Mouse (Mus musculus) hindbrain, embryonic 12.5 days (tissue): ENCODE results near the gene Fam185a. TPM values are rescaled to one million over a fixed set of nuclear protein-coding genes. Genes with fewer than 3 reads are reported as not detected.

ENCODE experiments used
- ATAC-seq: fragments of 200-750 bp; cut with Nextera tagmentation; 2 replicates; pipeline ENCODE4 v1.8.0; 2017; ENCODE audit warnings: moderate TSS enrichment; ENCODE audit not compliant: low FRiP score
- H3K27ac ChIP-seq: fragments of 300-500 bp; sonication (generic); 2 replicates; pipeline ENCODE4 v1.5.1; 2016; ENCODE audit warnings: mild to moderate bottlenecking
- H3K27me3 ChIP-seq: fragments of 300-500 bp; sonication (generic); 2 replicates; pipeline ENCODE4 v1.6.1; 2016; ENCODE audit warnings: mild to moderate bottlenecking
- H3K36me3 ChIP-seq: fragments of 300-500 bp; sonication (generic); 2 replicates; pipeline ENCODE4 v1.6.1; 2016; ENCODE audit warnings: mild to moderate bottlenecking
- H3K4me1 ChIP-seq: fragments of 300-500 bp; sonication (generic); 2 replicates; pipeline ENCODE4 v1.6.1; 2016
- H3K4me2 ChIP-seq: fragments of 300-500 bp; sonication (generic); replicated peaks from 2 replicates; pipeline ENCODE4 v1.6.1; 2016; ENCODE audit warnings: mild to moderate bottlenecking
- H3K4me3 ChIP-seq: fragments of 300-500 bp; sonication (generic); 2 replicates; pipeline ENCODE4 v1.5.1; 2016; ENCODE audit warnings: mild to moderate bottlenecking
- H3K9ac ChIP-seq: fragments of 300-500 bp; sonication (generic); 2 replicates; pipeline ENCODE4 v1.6.1; 2016; ENCODE audit warnings: mild to moderate bottlenecking, moderate library complexity
- H3K9me3 ChIP-seq: fragments of 300-500 bp; sonication (generic); replicated peaks from 2 replicates; pipeline ENCODE4 v1.6.1; 2016; ENCODE audit warnings: mild to moderate bottlenecking
- whole genome bisulfite sequencing: fragments of 180-500 bp; shearing (Covaris S2); methylation state at CpG from one replicate; pipeline ENCODE4 v1.1.7; 2016; 5-methylcytosine and 5-hydroxymethylcytosine counted together
- polyA plus RNA-seq: library from polyadenylated mRNA; unstranded; fragments of >200 nt; fragmentation: Nextera tagmentation; extraction: Ambion mirVana; gene quantifications from 2 replicates; pipeline ENCODE4 v1.2.1, GENCODE M21; 2016

The Fam185a gene
- polyA plus RNA-seq, 1 experiment from 2014 or later = 5.4 TPM

- no peak overlapping the region for H3K9ac ChIP-seq
- no peaks in the 10 kb centered on the region for H3K36me3 ChIP-seq
- WGBS = 67% methylated on average over 12 of the region's 13 CpGs
- 0 out of 2 replicates have a peak, but pooled peaks cover 7% of the 10 kb centered on the region for H3K4me1 ChIP-seq
- H3K27ac ChIP-seq = no peak overlapping the region
- no peaks in the 10 kb centered on the region for H3K9me3 ChIP-seq
- no peak overlapping the region for H3K4me3 ChIP-seq
- H3K27me3 ChIP-seq = no peaks in the 10 kb centered on the region
- no peak for ATAC-seq
- no peak overlapping the region for H3K4me2 ChIP-seq
Measured at GRCm38 (mm10) chr5:21391616-21392384, 33.0 kb upstream of the Fam185a start.

GRCm38 (mm10) chr5:21394562-21394961, 30.2 kb upstream of the Fam185a start:
- Histone ChIP-seq H3K9me3 (no peaks in the 10 kb centered on the region), H3K4me2 (no peak overlapping the region), H3K4me1 (0 out of 2 replicates have a peak, but pooled peaks cover 7% of the 10 kb centered on the region), H3K4me3 (no peak overlapping the region), H3K27ac (no peak overlapping the region), H3K27me3 (no peaks in the 10 kb centered on the region), H3K36me3 (no peaks in the 10 kb centered on the region), H3K9ac (no peak overlapping the region)
- 78% methylated on average over 2 of the region's 2 CpGs for WGBS
- ATAC-seq = no peak

GRCm38 (mm10) chr5:21395205-21395840, 29.4 kb upstream of the Fam185a start:
- ATAC-seq = no peak

GRCm38 (mm10) chr5:21411261-21411666, 13.5 kb upstream of the Fam185a start:
- ATAC-seq = no peak
- Histone ChIP-seq H3K4me1 (no peaks in the 10 kb centered on the region), H3K27me3 (no peaks in the 10 kb centered on the region), H3K27ac (no peak overlapping the region), H3K36me3 (no peaks in the 10 kb centered on the region), H3K9me3 (no peaks in the 10 kb centered on the region), H3K4me3 (no peak overlapping the region), H3K9ac (no peak overlapping the region), H3K4me2 (no peak overlapping the region)
- 85% methylated on average over 5 of the region's 5 CpGs for WGBS

More at GRCm38 (mm10) chr5:21395205-21395840, 29.4 kb upstream of the Fam185a start:
- Histone ChIP-seq H3K4me3 (no peak overlapping the region), H3K27me3 (no peaks in the 10 kb centered on the region), H3K36me3 (no peaks in the 10 kb centered on the region), H3K27ac (no peak overlapping the region), H3K9me3 (no peaks in the 10 kb centered on the region), H3K9ac (no peak overlapping the region), H3K4me1 (0 out of 2 replicates have a peak, but pooled peaks cover 7% of the 10 kb centered on the region), H3K4me2 (no peak overlapping the region)
- 56% methylated on average over 7 of the region's 7 CpGs for WGBS

- no peaks in the 10 kb centered on the region for H3K27me3 ChIP-seq
- ATAC-seq = no peak
- H3K27ac ChIP-seq = no peak overlapping the region
- H3K9ac ChIP-seq = no peak overlapping the region
- H3K4me3 ChIP-seq = no peak overlapping the region
- no peaks in the 10 kb centered on the region for H3K36me3 ChIP-seq
- no peaks in the 10 kb centered on the region for H3K9me3 ChIP-seq
- H3K4me2 ChIP-seq = no peak overlapping the region
- WGBS = 71% methylated on average over 5 of the region's 5 CpGs
- no peaks in the 10 kb centered on the region for H3K4me1 ChIP-seq
Measured at GRCm38 (mm10) chr5:21412056-21412455, 12.7 kb upstream of the Fam185a start.

GRCm38 (mm10) chr5:21413322-21413721, 11.4 kb upstream of the Fam185a start:
- no peak for ATAC-seq
- no peak overlapping the region for H3K27ac ChIP-seq
- H3K4me1 ChIP-seq = no peaks in the 10 kb centered on the region
- no peak overlapping the region for H3K4me3 ChIP-seq
- no peak overlapping the region for H3K9ac ChIP-seq
- H3K36me3 ChIP-seq = no peaks in the 10 kb centered on the region
- 90% methylated on average over 3 of the region's 3 CpGs for WGBS
- H3K9me3 ChIP-seq = no peaks in the 10 kb centered on the region
- H3K27me3 ChIP-seq = no peaks in the 10 kb centered on the region
- H3K4me2 ChIP-seq = no peak overlapping the region

- no peak for ATAC-seq
- Histone ChIP-seq H3K27me3 (no peaks in the 10 kb centered on the region), H3K9ac (no peak overlapping the region), H3K4me1 (no peaks in the 10 kb centered on the region), H3K4me3 (no peak overlapping the region), H3K4me2 (no peak overlapping the region), H3K36me3 (no peaks in the 10 kb centered on the region), H3K27ac (no peak overlapping the region), H3K9me3 (no peaks in the 10 kb centered on the region)
- 50% methylated on average over 1 of the region's 1 CpGs for WGBS
Measured at GRCm38 (mm10) chr5:21414116-21414820, 10.5 kb upstream of the Fam185a start.

GRCm38 (mm10) chr5:21418613-21419012, 6.1 kb upstream of the Fam185a start:
- Histone ChIP-seq H3K4me2 (no peak overlapping the region), H3K36me3 (no peaks in the 10 kb centered on the region), H3K4me1 (no peaks in the 10 kb centered on the region), H3K4me3 (no peak overlapping the region), H3K9ac (no peak overlapping the region), H3K9me3 (no peaks in the 10 kb centered on the region), H3K27ac (no peak overlapping the region), H3K27me3 (no peaks in the 10 kb centered on the region)
- no peak for ATAC-seq
- 69% methylated on average over 4 of the region's 4 CpGs for WGBS

- ATAC-seq = no peak
- Histone ChIP-seq H3K4me3 (no peak overlapping the region), H3K4me1 (peaks cover 2% of the 10 kb centered on the region; the same call in 1 of the 2 replicates), H3K4me2 (no peak overlapping the region), H3K36me3 (no peaks in the 10 kb centered on the region), H3K27ac (no peak overlapping the region), H3K9ac (no peak overlapping the region), H3K9me3 (no peaks in the 10 kb centered on the region), H3K27me3 (no peaks in the 10 kb centered on the region)
- WGBS = 48% methylated on average over 1 of the region's 1 CpGs
Measured at GRCm38 (mm10) chr5:21420609-21421008, 4.1 kb upstream of the Fam185a start.

GRCm38 (mm10) chr5:21426666-21427065, 1.9 kb downstream of the Fam185a start:
- H3K4me1 ChIP-seq = peaks cover 12% of the 10 kb centered on the region; the same call in 1 of the 2 replicates
- 88% methylated on average over 6 of the region's 6 CpGs for WGBS
- H3K9ac ChIP-seq = no peak overlapping the region
- H3K36me3 ChIP-seq = no peaks in the 10 kb centered on the region
- no peaks in the 10 kb centered on the region for H3K27me3 ChIP-seq
- H3K9me3 ChIP-seq = no peaks in the 10 kb centered on the region
- no peak overlapping the region for H3K27ac ChIP-seq
- H3K4me2 ChIP-seq = no peak overlapping the region
- ATAC-seq = no peak
- H3K4me3 ChIP-seq = no peak overlapping the region

GRCm38 (mm10) chr5:21434148-21434929, 9.6 kb downstream of the Fam185a start:
- H3K27me3 ChIP-seq = no peaks in the 10 kb centered on the region
- H3K36me3 ChIP-seq = no peaks in the 10 kb centered on the region
- H3K4me1 ChIP-seq = no peaks in the 10 kb centered on the region
- no peak overlapping the region for H3K27ac ChIP-seq
- H3K4me2 ChIP-seq = no peak overlapping the region
- ATAC-seq = no peak
- H3K9ac ChIP-seq = no peak overlapping the region
- 75% methylated on average over 11 of the region's 11 CpGs for WGBS
- no peaks in the 10 kb centered on the region for H3K9me3 ChIP-seq
- H3K4me3 ChIP-seq = no peak overlapping the region
